Mouse (Mus musculus) cerebellum, adult (tissue): Measurements from ENCODE around the gene Cdx4.

Experiments
- ATAC-seq: cut with Nextera tagmentation; 2 replicates; pipeline ENCODE4 v1.9.2; 2017; ENCODE audit warnings: mild to moderate bottlenecking, moderate library complexity, mixed read lengths; ENCODE audit not compliant: insufficient number of reproducible peaks, low FRiP score, low TSS enrichment

Cdx4 gene

GRCm38 (mm10) chrX:103371627-103372026 lies 50.4 kb downstream of the Cdx4 start:
- no peak for ATAC-seq

GRCm38 (mm10) chrX:103374250-103374649 lies 53.1 kb downstream of the Cdx4 start:
- no peak for ATAC-seq
